Mouse (Mus musculus): ENCODE data around the gene B430306N03Rik. TPM values are rescaled to one million over a fixed set of nuclear protein-coding genes. Genes with fewer than 3 reads are reported as not detected.
"Not testable (repeated sequence)": the region's sequence is repeated elsewhere in the genome, so short reads cannot be mapped to it uniquely, and the experiment has no call there.

B430306N03Rik gene
- polyA plus RNA-seq (2017; shearing (Covaris generic)): 1 to 10 TPM; 1.8 to 2.5 TPM

DNA sequence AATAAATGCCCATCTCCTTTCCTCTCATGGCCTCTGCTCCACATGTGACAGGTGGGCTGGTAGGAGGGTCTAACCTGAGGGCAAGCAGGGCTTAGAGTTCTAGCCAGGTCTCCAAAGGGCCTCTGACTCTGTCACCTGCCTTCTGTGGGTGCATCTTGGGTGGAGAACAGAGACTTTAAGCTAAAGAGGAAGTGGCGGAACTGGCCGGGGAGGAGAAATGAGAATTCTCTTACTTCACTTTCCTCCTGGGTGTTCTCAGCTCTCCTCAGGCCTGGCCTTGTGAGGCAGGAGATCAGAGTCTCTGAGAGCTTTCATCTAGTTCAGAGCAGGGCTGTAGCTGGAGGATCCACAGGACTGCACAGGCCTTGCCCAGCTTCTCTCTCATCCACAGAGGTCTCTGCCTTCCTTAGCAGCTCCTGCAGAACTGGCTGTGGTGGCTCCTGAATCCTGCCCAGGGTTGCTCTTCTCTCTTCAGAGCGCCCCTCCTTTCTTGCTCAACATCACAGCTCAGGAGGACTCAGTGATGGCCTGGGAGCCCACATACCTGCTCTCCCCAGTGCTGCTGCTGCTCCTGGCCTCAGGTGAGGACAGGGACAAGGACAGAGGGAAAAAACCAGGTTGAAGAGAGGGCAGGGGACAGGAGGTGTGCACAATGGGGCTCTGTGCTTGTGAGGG lies at the start of gene B430306N03Rik:
B430306N03Rik (plus strand) TSS at position 237 of the 675 bp plus-strand sequence.
- ATAC-seq: not testable (repeated sequence)

DNA sequence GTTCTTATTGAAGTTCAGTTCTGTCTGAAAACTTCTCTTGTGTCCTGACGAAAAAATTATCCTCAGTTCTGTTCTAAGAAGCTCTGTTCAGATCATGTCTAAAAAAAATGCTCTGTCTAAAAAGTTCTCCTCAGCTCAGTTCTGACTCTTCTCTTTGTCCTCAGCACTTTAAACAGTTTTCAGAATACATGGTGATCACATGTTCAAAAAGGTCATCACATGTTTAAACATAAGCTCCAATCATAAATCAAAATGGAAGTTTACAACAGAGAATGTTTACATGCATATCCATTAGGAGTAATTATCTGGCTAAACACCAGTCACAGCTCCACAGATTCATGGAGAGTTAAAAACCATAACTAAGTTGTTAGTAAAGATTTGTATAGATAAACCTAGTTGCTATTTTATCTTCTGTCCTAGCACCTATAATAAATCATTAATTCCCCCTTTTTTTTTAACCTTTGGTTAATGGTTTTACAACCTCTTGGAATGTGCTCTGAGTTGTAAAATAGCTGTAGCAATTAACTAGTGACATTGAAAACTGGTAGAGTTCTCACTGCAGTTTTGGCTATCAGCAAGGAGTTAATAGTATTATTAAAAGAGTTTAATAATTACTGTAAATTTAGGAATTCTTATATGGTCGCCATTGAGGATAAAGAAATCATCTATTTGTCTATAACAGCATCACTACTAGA lies 49.2 kb upstream of the B430306N03Rik start:
- ATAC-seq: no peak

DNA sequence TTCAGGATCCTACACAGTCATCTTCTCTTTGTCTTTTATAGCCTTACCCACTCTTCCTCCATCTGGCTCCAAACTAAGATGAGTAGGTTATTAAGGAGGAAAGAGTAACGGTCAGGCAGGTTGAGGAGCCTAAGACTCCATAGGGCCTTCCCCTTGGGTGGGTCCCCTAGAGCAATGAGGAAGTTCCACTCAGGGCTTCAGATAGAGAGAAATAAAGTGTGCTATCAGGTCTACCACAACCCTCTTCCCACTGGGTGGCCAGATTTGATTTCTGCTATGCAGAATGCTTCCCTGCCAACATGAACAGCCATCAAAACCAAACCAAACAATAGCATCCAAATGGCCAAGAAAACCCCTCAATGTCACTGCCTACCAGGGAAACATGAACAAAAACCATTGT lies 48.4 kb upstream of the B430306N03Rik start:
- ATAC-seq: no peak

DNA sequence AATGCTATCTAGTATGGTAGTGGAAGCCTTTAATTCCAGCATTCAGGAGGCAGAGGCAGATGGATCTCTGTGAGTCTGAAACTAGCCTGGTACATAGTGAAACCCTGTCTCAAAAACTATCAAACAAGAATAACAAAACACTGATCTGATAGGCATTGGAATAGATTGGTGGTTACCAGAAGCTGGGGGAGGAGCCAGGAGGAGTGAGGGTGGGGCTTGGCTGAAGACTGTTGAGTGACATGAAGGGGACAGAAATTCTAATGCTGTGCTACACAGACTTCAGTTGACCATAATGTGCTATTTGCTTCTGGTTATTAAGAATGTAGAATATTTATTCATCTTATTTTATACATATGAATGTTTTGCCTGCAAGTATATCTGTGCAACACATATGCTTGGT lies 47.7 kb upstream of the B430306N03Rik start:
- ATAC-seq: no peak

DNA sequence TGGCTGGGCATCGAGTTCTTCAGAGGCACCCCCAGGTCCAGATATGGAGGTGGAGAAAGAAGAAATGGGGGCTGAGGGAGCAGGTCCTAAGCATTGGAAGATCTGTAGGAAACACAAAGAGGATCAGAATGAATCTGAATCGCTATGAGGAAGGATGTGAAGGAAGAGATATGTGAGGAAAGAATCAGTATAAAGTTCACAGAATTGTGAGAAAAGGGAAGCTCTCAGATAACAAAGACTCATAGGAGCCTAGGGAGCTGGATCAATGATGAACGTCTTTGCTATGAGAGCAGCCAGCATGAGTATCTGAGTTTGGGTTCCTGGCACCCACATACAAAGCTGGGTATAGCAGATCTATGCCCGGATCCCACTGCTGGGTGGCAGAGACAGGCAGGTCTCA lies 46.1 kb upstream of the B430306N03Rik start:
- no peak for ATAC-seq

DNA sequence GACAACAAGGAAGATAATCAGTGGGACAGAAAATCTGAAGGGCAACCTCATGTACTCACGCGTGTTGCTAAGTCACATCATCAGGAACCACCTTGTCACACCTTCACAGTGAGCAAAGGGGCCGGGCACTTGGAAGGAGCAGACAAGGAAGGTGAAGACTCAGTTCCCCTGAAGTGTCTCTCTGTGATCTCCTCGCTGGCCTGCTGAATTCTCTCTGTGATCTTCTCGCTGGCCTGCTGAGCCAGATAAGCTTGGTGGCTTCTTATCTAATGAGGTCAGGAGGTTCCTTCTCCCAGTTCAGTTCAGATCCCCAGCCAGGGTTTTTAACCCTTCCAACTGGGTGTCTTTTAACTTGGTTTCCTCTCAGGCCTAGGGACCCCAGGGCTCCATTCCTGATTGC lies 43.8 kb upstream of the B430306N03Rik start:
- no peak for ATAC-seq

DNA sequence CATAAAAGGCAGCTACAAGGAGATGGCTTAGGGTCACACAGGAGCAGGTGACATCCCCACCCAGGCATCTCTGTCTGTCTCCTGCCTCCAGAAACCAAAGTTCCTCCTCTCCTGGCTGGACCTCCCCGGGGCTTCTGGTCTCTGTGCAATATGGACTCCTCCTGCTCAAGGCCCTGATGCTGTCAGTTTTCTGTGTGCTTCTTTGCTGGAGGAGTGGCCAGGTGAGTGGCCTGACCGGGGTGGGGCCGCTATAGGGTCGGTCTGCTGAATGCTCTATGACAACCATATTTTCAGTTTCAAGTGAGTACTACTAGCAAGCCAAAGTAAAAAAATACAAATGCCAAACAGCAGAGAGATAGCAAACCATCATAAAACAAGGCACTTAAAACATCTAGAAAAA lies 43.3 kb upstream of the B430306N03Rik start:
- ATAC-seq: no peak

DNA sequence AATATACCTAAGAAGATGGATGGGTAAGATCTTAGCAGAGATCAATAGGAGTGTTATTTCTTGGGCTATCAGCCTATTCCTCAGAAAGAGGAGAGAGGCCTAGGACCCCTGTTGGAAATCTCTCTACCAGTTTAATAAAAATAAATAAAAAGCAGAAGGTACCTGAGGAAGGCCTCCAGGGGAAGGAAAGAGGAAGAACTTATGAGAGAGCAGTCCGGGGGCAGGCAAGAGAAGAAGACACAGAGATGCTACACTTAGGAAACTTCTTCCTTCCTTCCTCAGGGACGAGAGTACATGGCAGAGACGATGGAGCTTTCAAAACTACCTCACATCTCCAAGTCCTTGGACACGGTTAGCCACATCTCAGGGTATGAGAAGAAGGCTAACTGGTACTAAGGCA lies 41.8 kb upstream of the B430306N03Rik start:
- no peak for ATAC-seq

DNA sequence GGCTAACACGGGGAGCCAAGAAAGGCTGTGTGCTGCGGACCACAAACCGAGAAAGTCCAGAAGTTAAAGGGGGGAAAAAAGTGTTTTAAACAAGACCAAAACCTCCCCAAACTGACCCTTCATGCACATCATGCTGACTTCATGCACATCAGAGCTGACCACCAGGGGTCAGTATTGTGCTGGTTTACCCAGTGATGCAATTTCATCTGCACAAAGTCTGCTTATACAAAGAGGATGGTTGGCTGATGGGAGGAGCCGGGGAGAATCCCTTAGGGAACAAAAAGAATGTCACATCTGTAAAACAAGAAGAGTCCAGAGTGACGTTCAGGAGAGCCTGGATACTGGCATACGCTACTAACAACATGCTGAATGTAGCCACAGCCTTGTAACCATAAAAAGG lies 41.1 kb upstream of the B430306N03Rik start:
- ATAC-seq: peak; percentile 64

DNA sequence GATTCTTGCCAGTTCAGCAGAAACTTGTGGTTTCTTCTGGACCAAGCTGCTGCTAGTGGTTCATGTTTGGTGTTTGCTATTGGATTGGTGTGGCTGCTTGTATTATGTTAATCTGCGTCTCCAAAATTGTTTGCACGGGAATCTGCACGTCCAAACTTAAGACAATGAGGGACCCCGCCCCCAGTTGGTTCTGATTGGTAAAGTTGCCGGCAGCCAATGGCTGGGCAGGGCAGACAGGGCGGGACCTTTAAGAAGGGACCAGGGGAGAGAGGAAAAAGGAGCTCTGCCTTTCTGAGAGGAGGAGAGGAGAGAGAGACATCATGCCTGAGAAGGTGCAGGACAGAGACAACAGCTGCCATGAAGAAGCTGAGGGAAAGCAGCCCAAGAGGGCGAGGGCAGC lies 40.2 kb upstream of the B430306N03Rik start:
- no peak for ATAC-seq

DNA sequence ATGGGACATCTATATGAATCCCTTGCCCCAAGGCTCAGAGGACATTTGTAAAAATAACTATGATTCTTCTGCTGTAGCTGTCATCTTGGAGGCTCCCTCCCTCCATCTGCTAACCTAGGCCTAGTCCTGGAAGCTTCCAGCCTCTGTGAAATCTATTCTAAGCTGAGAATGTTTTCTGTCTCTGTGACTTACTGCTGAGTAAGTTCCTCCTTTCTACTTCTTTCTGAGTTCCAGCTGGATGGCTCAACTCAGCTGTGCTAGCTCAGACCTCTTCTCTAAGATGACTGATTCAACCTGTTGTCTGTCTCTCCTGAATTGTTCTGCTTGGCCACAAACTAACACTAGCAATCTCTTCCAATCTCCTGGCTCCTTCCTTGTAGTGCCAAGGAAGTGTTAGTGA lies 37.6 kb upstream of the B430306N03Rik start:
- no peak for ATAC-seq

DNA sequence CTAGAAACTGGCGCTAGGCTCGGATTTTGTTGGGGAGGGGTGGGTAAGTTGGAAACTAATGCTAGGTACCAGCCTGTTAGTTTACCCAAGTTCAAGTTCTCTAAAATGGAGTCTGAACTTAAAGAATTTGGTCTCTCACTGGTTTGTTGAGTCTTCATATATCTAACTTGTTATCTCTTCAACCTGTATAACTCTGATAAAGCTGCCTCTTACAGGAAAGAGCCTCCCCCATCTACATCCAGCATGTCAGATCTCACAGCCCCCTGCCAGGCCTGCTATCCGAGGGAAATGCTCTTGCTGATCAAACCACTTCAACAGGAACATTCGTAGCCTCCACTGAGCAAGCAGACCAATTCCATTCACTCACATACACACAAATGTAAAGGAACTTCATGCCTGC lies 36.9 kb upstream of the B430306N03Rik start:
- ATAC-seq: no peak

DNA sequence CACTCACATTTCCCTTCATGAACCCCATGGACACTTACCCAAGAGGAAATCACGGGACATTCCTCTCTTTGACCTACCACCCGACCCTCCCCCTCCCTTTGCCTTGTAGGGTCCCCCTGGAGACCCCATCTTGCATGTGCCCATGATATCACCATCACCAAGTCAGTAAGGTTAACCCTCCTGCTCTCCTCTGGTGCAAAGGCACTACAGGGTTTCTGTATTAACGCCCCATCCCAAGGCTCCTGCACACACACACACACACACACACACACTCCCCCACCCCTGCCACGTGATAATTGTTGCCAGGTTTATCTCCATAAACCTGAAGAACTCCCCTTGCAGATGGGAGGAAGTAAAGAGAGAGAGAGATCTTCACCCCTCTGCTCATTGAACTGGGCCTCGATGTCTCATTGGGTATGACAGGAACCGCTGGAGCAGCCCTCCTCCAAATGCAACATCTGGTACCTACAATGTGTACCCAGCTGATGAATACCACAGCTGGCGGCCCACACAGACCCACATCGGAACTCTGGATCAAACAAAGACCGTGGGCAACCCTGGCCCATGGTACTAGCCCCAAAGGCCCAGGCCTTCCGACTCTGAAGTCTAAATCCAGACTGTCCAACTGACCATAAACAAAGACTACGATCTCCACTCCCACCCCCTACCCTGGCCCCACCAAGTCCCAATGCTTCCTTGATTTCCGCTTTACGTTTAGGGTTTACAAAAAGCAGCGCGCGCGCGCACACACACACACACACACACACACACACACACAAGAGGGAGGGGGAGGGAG lies 34.8 kb upstream of the B430306N03Rik start:
- ATAC-seq: no peak

DNA sequence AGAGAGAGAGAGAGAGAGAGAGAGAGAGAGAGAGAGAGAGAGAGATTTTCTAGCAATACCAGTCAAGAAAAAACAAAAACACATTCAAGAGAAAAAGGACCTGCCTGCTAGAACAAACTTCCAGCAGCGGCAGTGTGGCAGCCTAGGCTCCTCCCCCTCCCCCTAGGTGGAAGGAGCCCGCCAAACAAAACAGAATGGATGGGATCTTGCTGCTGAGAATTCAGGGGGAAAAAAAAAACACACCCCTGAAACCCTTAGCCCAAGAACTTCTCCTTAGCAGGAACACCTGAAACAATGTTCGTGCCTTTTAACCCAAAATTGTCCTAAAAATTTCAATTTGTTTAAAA lies 34.2 kb upstream of the B430306N03Rik start:
- no peak for ATAC-seq

DNA sequence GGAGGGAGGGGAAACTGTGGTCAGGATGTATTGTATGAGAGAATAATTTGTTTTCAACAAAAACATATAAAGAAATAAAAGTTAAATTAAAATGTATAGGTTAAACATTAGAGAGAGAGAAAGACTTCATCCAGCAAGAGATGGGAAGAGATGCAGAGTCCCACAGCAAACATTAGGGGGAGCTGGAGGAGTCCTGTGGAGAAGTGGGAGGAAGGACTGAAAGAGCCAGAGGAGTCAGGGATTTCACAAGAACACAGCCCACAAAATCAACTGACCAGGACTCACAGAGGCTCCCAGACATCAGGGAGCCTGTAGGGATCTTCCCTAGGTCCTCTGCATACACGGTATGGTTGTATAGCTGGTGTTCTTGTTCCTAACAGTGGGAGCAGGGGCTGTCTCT lies 29.2 kb upstream of the B430306N03Rik start:
- no peak for ATAC-seq

DNA sequence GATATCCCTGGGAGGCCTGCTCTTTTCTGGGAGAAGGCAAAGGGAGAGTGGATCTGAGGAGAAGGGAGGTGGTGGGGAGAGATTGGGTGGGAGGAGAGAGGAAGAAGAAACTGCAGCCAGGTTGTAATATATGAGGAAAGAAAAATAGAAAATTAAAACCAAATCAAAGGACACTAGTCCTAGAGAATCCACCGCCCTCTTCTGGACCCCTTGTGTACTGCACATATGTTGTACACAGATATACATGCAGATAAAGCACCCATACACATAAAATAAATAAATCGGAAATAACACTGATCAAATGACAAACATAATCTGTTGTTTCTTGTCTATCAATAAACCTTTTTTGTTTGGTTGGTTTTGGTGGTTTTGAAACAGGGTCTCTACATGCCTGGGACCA lies 28.7 kb upstream of the B430306N03Rik start:
- no peak for ATAC-seq

DNA sequence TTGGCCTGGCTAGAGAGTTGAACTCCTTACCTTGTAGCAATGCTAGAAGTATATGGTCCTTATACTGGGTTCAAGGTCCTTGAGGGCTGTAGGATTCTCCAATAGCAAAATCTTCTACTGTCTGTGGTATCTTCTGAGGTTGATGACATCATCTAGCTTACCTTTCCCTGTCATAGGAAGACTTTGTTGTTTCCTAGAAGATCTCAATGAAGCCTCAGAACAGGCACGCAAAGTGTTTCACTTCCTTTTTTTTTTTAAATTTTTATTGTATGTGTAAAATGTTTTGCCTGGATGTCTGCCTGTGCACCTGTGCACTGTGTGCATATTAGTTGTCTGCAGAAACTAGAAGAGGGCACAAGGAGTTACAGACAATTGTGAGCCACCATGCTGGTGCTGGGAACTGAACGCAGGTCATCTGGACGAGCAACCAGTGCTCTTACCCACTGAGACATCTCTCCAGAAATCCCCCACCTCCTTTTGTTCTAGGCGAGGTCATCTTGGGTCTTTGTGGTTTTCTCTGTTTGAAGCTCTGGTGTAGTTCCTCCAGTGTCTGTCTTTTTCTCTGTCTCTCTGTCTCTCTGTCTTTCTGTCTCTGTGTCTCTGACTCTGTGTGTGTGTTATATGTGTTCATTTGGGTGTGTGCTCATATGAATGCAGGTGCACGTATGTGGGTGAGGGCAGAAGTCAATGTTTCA lies 22.3 kb upstream of the B430306N03Rik start:
- peak; percentile 74 for ATAC-seq

DNA sequence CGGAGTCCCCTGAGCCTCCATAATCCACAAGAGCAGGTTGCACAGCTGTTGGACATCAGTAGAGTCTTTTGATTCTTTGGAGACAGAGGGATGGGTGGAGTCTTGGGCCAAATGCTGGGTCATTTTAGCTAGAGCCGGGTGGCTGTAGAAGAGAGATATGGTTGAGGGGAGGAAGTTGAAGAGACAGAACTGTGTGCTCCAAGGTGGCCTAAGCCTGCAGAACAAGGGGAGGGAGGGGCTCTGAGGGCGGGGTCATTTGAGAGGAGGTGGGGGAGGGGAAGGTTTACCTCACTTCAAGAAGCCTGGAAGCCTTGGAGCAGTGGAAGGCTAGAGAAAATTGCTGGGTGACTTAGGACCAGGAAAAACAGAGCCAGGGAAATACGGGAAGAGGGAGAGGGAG lies 16.7 kb upstream of the B430306N03Rik start, which contains the start of gene Treml2:
Treml2 (plus strand) TSS at position 296 of the 400 bp plus-strand sequence.
- no peak for ATAC-seq

DNA sequence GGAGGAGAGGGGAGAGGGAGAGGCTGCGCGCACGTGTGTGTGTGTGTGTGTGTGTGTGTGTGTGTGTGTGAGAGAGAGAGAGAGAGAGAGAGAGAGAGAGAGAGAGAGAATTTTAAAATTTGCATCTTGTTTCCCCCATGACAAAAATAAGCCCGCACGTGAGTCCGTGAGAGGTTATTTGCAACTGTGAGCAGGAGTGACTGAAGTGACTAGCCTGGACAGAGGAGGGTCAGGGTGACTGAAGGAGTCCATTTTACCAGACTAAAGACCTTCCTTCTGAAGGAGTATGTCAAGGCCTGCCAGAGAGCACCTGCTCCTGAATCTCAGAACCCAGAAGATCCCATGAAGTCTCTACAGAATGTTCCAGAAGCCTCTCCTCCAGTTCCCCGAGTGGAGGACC lies 16.2 kb upstream of the B430306N03Rik start:
- peak; percentile 14 for ATAC-seq

DNA sequence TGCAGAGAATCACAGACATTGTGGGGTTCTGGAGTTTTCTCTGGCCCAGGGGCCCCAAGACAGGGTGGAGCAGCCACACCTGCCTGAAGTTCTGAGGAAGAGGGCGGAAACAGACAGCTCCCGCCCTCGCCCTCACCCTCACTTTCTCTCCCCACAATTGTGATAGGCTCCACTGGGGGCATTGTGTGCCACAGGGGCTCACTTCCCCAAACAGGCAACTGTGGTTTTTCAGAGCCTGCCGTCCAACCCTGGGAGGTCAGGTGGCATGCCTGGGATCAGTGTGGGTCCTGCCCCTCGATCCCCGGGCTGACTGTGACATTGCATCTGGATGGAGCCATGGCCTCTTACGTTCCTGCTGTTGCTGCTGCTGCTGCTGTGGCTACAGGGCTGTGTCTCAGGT lies 15.7 kb upstream of the B430306N03Rik start:
- ATAC-seq: peak; percentile 61

DNA sequence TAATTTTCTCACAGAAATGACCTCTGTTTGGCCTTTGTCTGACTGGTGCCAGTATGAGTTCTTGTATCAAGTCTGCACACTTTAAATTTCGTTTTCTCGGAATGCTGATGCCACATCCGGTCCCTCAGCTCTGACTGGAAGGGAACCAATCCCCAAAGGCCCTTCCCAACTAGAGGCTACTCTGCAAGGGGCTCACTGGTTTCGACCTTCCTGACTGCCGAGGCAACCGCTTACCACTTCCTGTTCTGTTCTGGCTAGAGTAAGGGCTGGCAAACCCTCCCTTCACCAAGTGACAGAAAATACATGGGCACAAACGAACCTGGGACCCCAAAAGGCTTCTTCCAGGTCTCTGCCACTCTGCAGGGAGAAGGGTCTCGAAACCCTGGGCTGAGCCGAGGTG lies 15.1 kb upstream of the B430306N03Rik start:
- ATAC-seq: peak; percentile 84

DNA sequence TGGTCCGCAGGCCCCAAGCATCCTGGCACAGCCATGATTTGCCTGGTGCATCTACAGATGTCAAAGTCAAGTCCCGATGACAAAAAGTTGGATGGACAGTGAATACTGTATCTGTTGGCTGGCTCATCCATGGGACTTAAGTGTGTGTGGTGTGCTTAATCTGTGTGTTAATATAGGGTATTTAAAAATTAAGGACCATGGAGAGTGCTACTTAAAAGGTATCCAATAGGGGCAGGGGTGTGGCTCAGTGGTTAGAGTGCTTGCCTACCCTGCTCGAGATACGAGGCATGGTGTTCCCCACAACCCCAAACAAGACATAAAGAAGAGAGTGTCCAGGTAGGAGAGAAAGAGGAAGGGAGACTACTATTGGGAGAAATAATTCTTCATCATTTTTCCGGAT lies 14.1 kb upstream of the B430306N03Rik start:
- no peak for ATAC-seq

DNA sequence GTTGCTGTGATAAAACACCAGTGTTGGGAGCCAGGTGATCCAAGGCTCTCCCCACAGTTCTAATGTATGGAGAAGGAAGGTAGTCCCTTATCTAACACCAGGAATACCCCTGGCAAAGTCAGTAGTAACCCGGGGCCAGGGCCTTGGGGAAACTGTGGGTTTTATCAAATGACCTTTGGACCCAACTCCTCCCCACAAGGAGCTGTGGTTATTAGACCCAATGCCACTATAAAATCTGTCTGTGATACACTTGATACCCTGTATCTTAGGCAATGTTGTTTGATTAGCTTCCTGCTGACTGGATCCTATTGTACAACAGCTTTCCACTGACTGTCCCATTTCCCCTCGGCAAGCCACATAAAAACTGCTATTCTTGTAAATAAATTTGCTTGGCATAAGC lies 3.8 kb upstream of the B430306N03Rik start:
- no peak for ATAC-seq
